Mouse (Mus musculus) heart, adult 11 months (tissue): ENCODE data around the gene Mcrip1.
"Not testable (repeated sequence)": the region's sequence is repeated elsewhere in the genome, so short reads cannot be mapped to it uniquely, and the experiment has no call there.

Source experiments
- DNase-seq: peaks from one replicate; pipeline ENCODE4 v3.0.0; 2022

The Mcrip1 gene

GRCm38 (mm10) chr11:120541907-120542306, 7.6 kb downstream of the Mcrip1 start:
- peak; percentile 97 for DNase-seq

GRCm38 (mm10) chr11:120539285-120540014, 10.1 kb downstream of the Mcrip1 start:
- no peak for DNase-seq

DNA sequence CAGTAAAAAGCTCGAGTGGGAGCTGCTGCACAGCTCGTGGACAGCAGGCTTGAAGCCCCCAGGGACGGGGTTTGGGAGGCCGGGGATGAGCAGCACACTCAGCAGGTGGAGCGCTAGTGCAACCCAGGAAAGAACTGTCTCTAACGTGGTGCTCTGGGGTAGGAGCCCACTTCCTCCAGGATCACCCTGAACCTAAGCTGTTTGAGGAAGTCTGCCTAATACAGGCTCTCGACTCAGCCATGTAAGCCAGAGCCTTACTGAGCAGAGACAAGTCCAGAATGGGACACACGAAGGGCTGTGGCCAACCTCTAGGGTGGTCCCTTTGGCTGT, 10.6 kb downstream of the Mcrip1 start:
- no peak for DNase-seq

DNA sequence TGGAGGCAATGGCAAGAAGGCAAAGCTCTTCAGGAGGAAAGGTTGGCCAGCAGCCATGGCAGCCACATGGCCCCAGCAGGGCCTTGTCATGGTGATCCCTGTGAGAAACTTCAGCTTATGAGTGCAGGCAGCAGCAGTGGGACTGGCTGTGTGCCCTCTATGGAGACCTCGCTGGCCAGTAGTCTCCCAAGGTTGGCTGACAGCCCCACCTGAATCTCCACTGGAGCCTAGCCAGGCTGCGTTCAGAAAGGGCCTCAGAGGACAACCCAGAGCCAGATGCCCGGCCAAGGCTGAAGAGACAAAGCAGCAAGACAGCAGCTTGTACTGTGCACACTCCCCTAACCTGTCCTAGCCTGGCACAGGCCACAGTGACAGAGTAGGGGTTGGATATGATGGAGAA, 11.0 kb downstream of the Mcrip1 start:
- peak; percentile 98 for DNase-seq

DNA sequence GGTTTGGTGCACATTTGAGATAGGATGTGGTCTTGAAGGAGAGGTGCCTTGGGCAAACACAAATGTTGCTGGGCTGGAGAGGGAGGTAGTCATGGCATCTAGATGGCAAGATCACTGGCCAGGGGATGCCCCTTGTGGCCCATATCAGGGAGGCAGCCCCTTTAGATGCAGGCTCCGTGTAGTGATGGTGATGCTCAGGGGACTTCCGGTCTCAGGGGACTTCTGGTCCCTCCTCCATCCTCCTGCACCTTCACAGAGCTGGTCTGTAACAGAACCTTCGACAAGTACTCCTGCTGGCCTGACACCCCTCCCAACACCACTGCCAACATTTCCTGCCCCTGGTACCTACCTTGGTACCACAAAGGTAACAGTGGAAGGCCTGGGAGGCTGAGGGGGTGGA, 13.7 kb downstream of the Mcrip1 start:
- DNase-seq: no peak

DNA sequence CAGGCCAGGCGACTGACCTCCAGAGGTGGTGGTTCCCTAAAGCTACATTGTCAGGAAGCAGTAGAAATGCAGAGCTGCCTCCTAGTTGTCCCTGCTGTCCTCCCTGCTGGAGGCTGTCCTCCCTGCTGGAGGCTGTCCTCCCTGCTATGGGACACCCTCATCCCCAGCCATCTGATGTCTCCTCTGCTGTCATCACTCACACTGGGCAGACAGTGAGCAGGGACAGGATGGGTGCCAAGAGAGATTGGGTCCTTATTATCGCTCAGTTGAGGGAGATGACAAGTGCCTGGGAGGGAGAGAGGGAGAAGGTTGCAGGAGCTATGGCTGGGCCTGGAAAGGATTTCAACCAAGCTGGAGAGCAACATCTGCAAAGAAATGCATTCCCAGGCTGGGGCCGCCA, 14.4 kb downstream of the Mcrip1 start:
- DNase-seq: peak; percentile 93

GRCm38 (mm10) chr11:120534093-120534492, 15.4 kb downstream of the Mcrip1 start:
- peak; percentile 91 for DNase-seq

DNA sequence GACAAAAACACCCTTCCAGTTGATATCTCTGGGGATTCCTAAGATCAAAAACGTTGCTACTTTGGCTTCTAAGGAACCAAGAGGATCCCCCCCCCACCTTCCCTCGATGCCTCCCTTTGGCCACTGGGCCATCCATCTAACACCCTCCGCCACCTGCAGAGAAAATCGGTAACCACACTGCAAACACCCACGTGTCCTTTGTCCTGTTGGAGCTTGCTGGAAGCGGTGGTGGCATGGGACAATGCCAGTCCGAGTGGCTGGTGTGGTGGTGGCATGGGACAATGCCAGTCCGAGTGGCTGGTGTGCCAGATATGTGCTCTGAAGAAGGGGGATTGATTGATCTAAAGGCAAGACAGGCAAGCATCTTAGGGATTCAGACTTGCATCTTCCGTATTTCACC, 17.9 kb downstream of the Mcrip1 start:
- DNase-seq: no peak

GRCm38 (mm10) chr11:120530085-120530964, 19.2 kb downstream of the Mcrip1 start, which contains the start of gene Gcgr:
Gcgr (plus strand) TSS chr11:120530699.
- DNase-seq: no peak

- DNase-seq: no peak
These were observed 20.6 kb downstream of the Mcrip1 start for GRCm38 (mm10) chr11:120528903-120529302.

DNA sequence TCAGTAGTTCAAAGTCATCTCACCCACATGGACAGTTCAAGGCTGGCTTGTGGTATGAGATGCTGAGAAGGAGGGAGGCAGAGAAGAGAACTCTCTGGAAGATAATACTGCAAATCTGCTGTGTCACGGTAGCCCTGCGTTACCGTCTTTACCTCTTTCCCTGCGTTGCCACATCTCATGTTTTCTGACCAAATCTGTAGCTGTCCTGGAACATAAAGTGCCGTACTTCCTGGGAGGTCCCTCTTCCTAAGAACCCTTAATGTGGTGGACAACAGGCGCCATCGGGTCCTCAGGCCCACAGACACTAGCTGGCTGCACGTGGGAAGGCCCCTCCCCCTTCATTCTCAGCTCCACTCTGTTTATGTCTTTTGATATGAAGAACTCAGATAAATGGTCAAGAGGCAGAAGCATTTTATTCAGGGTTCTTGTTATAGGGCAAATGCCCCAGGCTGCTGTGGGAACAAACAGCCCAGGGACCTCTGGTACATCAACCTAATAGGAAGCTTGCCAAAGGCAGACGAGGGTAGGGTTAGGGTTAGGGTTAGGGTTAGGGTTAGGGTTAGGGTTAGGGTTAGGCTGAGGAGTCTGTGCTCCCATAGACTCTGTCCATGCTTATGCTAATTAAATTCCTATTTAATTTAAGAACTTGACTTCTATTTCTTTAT, 21.7 kb downstream of the Mcrip1 start:
- DNase-seq: no peak

GRCm38 (mm10) chr11:120525959-120526358, 23.6 kb downstream of the Mcrip1 start:
- DNase-seq: no peak

DNA sequence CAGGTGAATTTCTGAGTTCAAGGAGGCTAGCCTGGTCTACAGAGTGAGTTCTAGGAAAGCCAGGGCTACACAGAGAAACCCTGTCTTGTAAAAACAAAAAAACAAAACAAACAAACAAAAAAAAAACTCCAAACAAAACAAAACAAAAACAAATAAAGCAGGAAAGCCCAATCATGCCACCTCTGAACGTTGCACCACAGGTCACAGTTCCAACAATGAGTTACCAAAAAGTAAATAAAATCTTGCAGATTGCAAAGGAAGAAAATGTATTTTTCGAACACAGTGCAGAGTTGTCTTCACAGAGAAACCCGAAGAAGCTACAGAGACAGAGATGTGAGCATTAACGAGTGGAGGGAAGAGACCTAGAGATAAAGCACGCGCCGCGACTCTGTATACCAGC, 26.9 kb downstream of the Mcrip1 start:
- no peak for DNase-seq

DNA sequence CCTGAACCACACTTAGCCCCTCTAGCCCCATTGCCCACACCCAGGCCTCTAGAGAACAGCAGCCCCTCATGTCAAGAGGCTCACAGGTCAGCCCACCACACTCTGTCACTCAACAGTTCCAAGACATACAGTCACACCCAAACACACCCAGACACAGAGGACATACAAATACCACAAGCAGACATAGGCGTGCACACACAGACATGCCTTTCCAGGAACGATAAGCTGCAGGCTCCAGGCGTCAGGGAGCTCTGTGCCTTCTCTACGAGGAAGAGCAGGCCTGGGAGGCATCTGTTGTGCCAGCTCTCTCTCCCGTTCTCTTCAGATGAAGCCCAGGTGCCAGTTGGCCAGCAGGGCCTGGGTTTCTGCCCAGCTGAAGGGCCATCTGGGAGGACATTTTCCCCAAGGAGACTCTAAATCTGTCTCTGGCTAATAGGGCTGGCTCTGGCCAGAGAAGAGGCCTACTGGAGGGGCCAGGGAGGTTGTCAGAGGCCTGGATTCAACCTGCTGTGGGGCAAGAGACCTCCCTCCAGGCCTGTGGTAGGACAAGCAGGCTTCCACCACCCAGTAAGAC, 28.5 kb downstream of the Mcrip1 start:
- DNase-seq: peak; percentile 97

DNA sequence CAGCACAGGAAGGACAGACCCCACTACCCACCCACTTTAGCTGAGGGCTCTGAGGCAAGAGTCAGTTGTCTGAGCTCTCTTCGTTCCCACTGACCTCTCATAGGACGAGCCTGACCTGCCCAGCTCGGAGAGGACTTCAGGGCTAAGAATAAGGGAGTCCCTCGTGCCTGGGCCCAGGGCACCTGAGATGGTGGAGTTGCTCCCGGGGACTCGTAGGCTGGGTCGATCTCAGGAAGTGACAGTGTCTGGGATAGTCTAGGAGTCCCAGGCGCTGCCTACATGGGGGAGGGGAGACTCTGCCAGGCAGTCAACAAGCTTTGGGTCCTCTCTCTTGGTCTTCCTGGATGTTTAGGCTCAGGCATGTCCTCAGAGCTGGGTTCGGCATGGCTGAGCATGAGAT, 29.0 kb downstream of the Mcrip1 start:
- DNase-seq: peak; percentile 90

DNA sequence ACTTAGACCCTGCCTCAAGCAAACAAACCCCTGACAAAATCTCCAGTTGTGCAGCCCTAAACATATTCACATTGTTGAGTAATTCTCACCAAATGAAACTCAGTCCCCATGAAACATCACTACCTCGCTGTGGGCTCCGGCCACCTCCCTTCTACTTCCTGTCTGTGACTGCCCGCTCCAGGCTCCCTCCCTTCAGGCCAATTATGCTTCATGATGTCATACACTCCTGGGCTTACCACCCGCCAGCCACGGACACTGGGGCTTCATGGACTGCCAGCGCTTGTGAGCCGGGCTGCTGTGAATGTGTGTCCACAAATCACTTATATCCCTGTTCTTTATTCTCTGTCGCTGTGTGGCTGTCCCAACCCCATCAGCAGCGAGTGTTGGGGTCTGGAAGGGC, 29.8 kb downstream of the Mcrip1 start:
- peak; percentile 99 for DNase-seq

DNA sequence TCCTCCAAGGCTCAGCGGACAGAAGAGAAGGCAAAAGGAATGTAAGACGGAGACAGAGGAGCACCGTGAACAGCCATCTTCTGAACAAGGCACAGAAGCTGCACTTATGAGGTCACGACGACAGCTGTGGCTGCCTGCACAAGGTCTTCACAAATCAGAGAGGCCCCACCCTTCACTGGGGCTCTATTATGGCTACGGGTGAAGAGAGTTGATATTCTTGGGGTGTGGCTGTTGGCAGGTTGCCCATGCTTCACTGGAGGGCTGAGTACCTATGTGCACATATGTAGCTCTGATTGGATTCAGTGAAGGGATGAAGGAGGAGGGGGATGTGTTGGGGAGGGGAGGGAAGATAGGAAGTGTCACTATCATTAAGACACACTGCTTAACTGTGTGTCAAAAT, 31.0 kb downstream of the Mcrip1 start:
- peak; percentile 91 for DNase-seq

GRCm38 (mm10) chr11:120518027-120518426, 31.5 kb downstream of the Mcrip1 start:
- peak; percentile 99 for DNase-seq

DNA sequence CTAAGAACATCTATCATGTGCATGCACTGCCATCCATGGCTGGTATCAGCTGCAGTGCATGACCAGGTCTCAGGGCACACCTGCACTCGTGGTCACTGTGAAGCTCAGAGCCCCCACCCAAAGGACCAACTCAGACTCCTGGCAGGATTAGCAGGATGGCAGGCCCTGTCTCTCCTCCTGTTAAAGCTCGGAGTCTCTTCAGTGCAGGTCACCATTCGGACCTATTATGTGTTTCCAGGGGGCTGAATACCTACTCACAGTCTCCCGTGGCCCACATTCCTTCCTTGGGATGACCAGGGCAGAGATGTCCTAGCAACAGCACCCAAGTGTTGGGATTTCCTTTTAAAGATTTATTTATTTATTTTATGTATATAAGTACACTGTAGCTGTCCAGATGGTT, 32.4 kb downstream of the Mcrip1 start:
- peak; percentile 90 for DNase-seq

GRCm38 (mm10) chr11:120515611-120516010, 33.9 kb downstream of the Mcrip1 start:
- peak; percentile 98 for DNase-seq

GRCm38 (mm10) chr11:120514262-120514661, 35.3 kb downstream of the Mcrip1 start:
- DNase-seq: not testable (repeated sequence)

DNA sequence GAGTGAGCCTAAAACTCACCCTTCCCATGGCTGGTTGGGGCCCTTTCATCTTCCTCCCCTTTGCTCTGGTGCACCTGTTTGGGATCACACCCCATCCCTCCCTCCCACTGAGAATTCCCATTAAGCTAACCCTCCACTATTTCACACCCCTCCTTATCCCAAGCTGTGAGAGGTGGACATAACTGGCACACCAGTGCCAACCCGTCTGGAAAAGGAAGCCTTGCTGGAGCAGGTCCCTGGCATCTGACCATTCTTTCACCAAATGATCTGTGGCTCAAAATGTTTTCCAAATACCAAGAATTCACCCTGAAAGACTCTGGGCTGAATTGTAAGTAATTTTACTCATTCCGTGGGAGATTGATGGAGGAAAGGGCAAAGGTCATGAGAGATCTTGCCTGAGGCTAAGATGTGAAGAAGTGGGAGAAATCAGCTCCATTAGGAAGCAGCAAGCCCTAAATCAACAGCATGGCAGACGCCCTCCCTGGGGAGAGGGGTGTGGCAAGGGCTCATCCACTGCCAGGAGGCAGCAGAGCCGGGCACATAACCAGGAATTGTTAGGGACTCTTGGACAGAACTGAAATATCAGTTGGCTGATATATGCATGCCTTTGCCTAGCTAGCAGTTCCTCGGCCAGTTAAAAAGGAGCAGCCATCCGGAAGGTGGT, 36.6 kb downstream of the Mcrip1 start:
- DNase-seq: no peak
